Mouse (Mus musculus) neural tube, embryonic 15.5 days (tissue): ENCODE data around the gene Tymp. TPM values are rescaled to one million over a fixed set of nuclear protein-coding genes. Genes with fewer than 3 reads are reported as not detected.

Experiments
- ATAC-seq: fragments of 200-750 bp; cut with Nextera tagmentation; 2 replicates; pipeline ENCODE4 v1.8.0; 2017; ENCODE audit warnings: mild to moderate bottlenecking, moderate TSS enrichment, moderate library complexity; ENCODE audit not compliant: low FRiP score
- H3K27ac ChIP-seq: fragments of 300-500 bp; sonication (generic); replicated peaks from 2 replicates; pipeline ENCODE4 v1.5.1; 2015; ENCODE audit warnings: mild to moderate bottlenecking, inconsistent platforms
- H3K27me3 ChIP-seq: fragments of 300-500 bp; sonication (generic); replicated peaks from 2 replicates; pipeline ENCODE4 v1.6.1; 2015; ENCODE audit warnings: inconsistent platforms
- H3K36me3 ChIP-seq: fragments of 300-500 bp; sonication (generic); 2 replicates; pipeline ENCODE4 v1.6.1; 2015; ENCODE audit warnings: inconsistent platforms
- H3K4me1 ChIP-seq: fragments of 300-500 bp; sonication (generic); 2 replicates; pipeline ENCODE4 v1.6.1; 2015; ENCODE audit warnings: inconsistent platforms
- H3K4me2 ChIP-seq: fragments of 300-500 bp; sonication (generic); 2 replicates; pipeline ENCODE4 v1.6.1; 2015; ENCODE audit warnings: inconsistent platforms, mild to moderate bottlenecking, moderate library complexity
- H3K4me3 ChIP-seq: fragments of 300-500 bp; sonication (generic); replicated peaks from 2 replicates; pipeline ENCODE4 v1.5.1; 2015; ENCODE audit warnings: mild to moderate bottlenecking, inconsistent platforms
- H3K9ac ChIP-seq: fragments of 300-500 bp; sonication (generic); replicated peaks from 2 replicates; pipeline ENCODE4 v1.6.1; 2015; ENCODE audit warnings: mild to moderate bottlenecking, inconsistent platforms
- H3K9me3 ChIP-seq: fragments of 300-500 bp; sonication (generic); replicated peaks from 2 replicates; pipeline ENCODE4 v1.6.1; 2016; ENCODE audit warnings: inconsistent platforms
- WGBS: fragments of 180-500 bp; shearing (Covaris S2); methylation state at CpG from one replicate; pipeline ENCODE4 v1.1.7; 2015; ENCODE audit warnings: mixed read lengths; 5-methylcytosine and 5-hydroxymethylcytosine counted together
- polyA plus RNA-seq: library from polyadenylated mRNA; unstranded; fragments of >200 nt; fragmentation: Nextera tagmentation; extraction: Ambion mirVana; gene quantifications from 2 replicates; pipeline ENCODE4 v1.2.1, GENCODE M21; 2015

The Tymp gene
- polyA plus RNA-seq, 1 experiment from 2014 or later: 2.6 TPM

GRCm38 (mm10) chr15:89352054-89352453 lies 24.8 kb downstream of the Tymp start:
- Histone ChIP-seq H3K36me3 (peaks cover 35% of the 10 kb centered on the region), H3K9me3 (no peaks in the 10 kb centered on the region), H3K27ac (no peak overlapping the region), H3K27me3 (no peaks in the 10 kb centered on the region), H3K4me3 (no peak overlapping the region), H3K9ac (no peak overlapping the region), H3K4me2 (no peak overlapping the region), H3K4me1 (peaks cover 21% of the 10 kb centered on the region)
- 95% methylated on average over 14 of the region's 14 CpGs for WGBS
- ATAC-seq: no peak

- ATAC-seq: no peak
- H3K27me3 ChIP-seq: no peaks in the 10 kb centered on the region
- WGBS: 92% methylated on average over 15 of the region's 15 CpGs
- no peak overlapping the region for H3K27ac ChIP-seq
- peaks cover 35% of the 10 kb centered on the region for H3K36me3 ChIP-seq
- no peaks in the 10 kb centered on the region for H3K9me3 ChIP-seq
- H3K9ac ChIP-seq: no peak overlapping the region
- no peak overlapping the region for H3K4me2 ChIP-seq
- no peak overlapping the region for H3K4me3 ChIP-seq
- H3K4me1 ChIP-seq: peaks cover 13% of the 10 kb centered on the region
These were observed 25.5 kb downstream of the Tymp start for GRCm38 (mm10) chr15:89351302-89351701.

- Histone ChIP-seq H3K36me3 (peaks cover 35% of the 10 kb centered on the region), H3K27me3 (no peaks in the 10 kb centered on the region), H3K9ac (no peak overlapping the region), H3K27ac (no peak overlapping the region), H3K9me3 (no peaks in the 10 kb centered on the region), H3K4me1 (peaks cover 12% of the 10 kb centered on the region), H3K4me2 (no peak overlapping the region), H3K4me3 (no peak overlapping the region)
- 88% methylated on average over 5 of the region's 5 CpGs for WGBS
- ATAC-seq: no peak
These were observed 26.4 kb downstream of the Tymp start for GRCm38 (mm10) chr15:89350447-89350846.

- Histone ChIP-seq H3K4me3 (no peak overlapping the region), H3K9ac (no peak overlapping the region), H3K9me3 (no peaks in the 10 kb centered on the region), H3K36me3 (no peaks in the 10 kb centered on the region), H3K27ac (no peak overlapping the region), H3K27me3 (no peaks in the 10 kb centered on the region), H3K4me1 (no peaks in the 10 kb centered on the region), H3K4me2 (no peak overlapping the region)
- 92% methylated on average over 3 of the region's 3 CpGs for WGBS
- no peak for ATAC-seq
These were observed 33.5 kb downstream of the Tymp start for GRCm38 (mm10) chr15:89343325-89343724.

GRCm38 (mm10) chr15:89341678-89342077 lies 35.2 kb downstream of the Tymp start:
- H3K27me3 ChIP-seq: no peaks in the 10 kb centered on the region
- no peak overlapping the region for H3K27ac ChIP-seq
- 37% methylated on average over 1 of the region's 1 CpGs for WGBS
- no peaks in the 10 kb centered on the region for H3K36me3 ChIP-seq
- no peaks in the 10 kb centered on the region for H3K9me3 ChIP-seq
- no peaks in the 10 kb centered on the region for H3K4me1 ChIP-seq
- no peak for ATAC-seq
- no peak overlapping the region for H3K4me2 ChIP-seq
- no peak overlapping the region for H3K9ac ChIP-seq
- H3K4me3 ChIP-seq: no peak overlapping the region

GRCm38 (mm10) chr15:89340136-89340535 lies 36.7 kb downstream of the Tymp start:
- Histone ChIP-seq H3K27me3 (no peaks in the 10 kb centered on the region), H3K27ac (no peak overlapping the region), H3K4me2 (no peak overlapping the region), H3K4me1 (no peaks in the 10 kb centered on the region), H3K36me3 (no peaks in the 10 kb centered on the region), H3K9ac (no peak overlapping the region), H3K9me3 (no peaks in the 10 kb centered on the region), H3K4me3 (no peak overlapping the region)
- no peak for ATAC-seq
- 82% methylated on average over 3 of the region's 3 CpGs for WGBS

GRCm38 (mm10) chr15:89339696-89340095 lies 37.1 kb downstream of the Tymp start:
- ATAC-seq: no peak
- Histone ChIP-seq H3K36me3 (no peaks in the 10 kb centered on the region), H3K27me3 (no peaks in the 10 kb centered on the region), H3K4me1 (no peaks in the 10 kb centered on the region), H3K9ac (no peak overlapping the region), H3K4me2 (no peak overlapping the region), H3K4me3 (no peak overlapping the region), H3K27ac (no peak overlapping the region), H3K9me3 (no peaks in the 10 kb centered on the region)
- 94% methylated on average over 2 of the region's 2 CpGs for WGBS

- Histone ChIP-seq H3K27ac (no peak overlapping the region), H3K9me3 (no peaks in the 10 kb centered on the region), H3K9ac (no peak overlapping the region), H3K27me3 (no peaks in the 10 kb centered on the region), H3K4me3 (no peak overlapping the region), H3K36me3 (no peaks in the 10 kb centered on the region), H3K4me1 (no peaks in the 10 kb centered on the region), H3K4me2 (no peak overlapping the region)
- no peak for ATAC-seq
- WGBS: 90% methylated on average over 14 of the region's 14 CpGs
These were observed 40.4 kb downstream of the Tymp start for GRCm38 (mm10) chr15:89336422-89336821.

- Histone ChIP-seq H3K27ac (no peak overlapping the region), H3K36me3 (no peaks in the 10 kb centered on the region), H3K9ac (no peak overlapping the region), H3K4me2 (no peak overlapping the region), H3K27me3 (no peaks in the 10 kb centered on the region), H3K4me1 (no peaks in the 10 kb centered on the region), H3K4me3 (no peak overlapping the region), H3K9me3 (no peaks in the 10 kb centered on the region)
- ATAC-seq: no peak
- WGBS: 88% methylated on average over 17 of the region's 17 CpGs
These were observed 41.9 kb downstream of the Tymp start for GRCm38 (mm10) chr15:89334774-89335537.

- Histone ChIP-seq H3K27ac (no peak within 1 kb of the TSS), H3K4me2 (no peak within 1 kb of the TSS), H3K9me3 (no peaks in the 10 kb centered on the region), H3K27me3 (no peaks in the 10 kb centered on the region), H3K4me1 (no peaks in the 10 kb centered on the region), H3K36me3 (no peaks in the 10 kb centered on the region), H3K4me3 (no peak within 1 kb of the TSS), H3K9ac (no peak within 1 kb of the TSS)
- ATAC-seq: no peak
- WGBS: 91% methylated on average over 7 of the region's 7 CpGs
These were observed 42.6 kb downstream of the Tymp start, which contains the start of gene Miox for GRCm38 (mm10) chr15:89334271-89334670. Gene Miox (plus strand): TSS chr15:89334398.

- no peak for ATAC-seq
- H3K27me3 ChIP-seq: peaks cover 13% of the 10 kb centered on the region
- H3K27ac ChIP-seq: no peak overlapping the region
- H3K9ac ChIP-seq: no peak overlapping the region
- no peaks in the 10 kb centered on the region for H3K36me3 ChIP-seq
- no peaks in the 10 kb centered on the region for H3K9me3 ChIP-seq
- H3K4me2 ChIP-seq: no peak overlapping the region
- WGBS: 72% methylated on average over 5 of the region's 5 CpGs
- H3K4me1 ChIP-seq: peaks cover 6% of the 10 kb centered on the region; the same call in 1 of the 2 replicates
- H3K4me3 ChIP-seq: no peak overlapping the region
These were observed 50.4 kb downstream of the Tymp start for GRCm38 (mm10) chr15:89326441-89326840.

GRCm38 (mm10) chr15:89323656-89324055 lies 53.2 kb downstream of the Tymp start:
- H3K9me3 ChIP-seq: no peaks in the 10 kb centered on the region
- no peak overlapping the region for H3K4me3 ChIP-seq
- H3K4me2 ChIP-seq: no peak overlapping the region
- H3K27ac ChIP-seq: no peak overlapping the region
- peaks cover 6% of the 10 kb centered on the region; the same call in 1 of the 2 replicates for H3K4me1 ChIP-seq
- ATAC-seq: no peak
- H3K9ac ChIP-seq: no peak overlapping the region
- WGBS: 90% methylated on average over 4 of the region's 4 CpGs
- no peaks in the 10 kb centered on the region for H3K36me3 ChIP-seq
- H3K27me3 ChIP-seq: peaks cover 13% of the 10 kb centered on the region
